Mouse (Mus musculus) urinary bladder, postnatal 25 days (tissue): ENCODE results near the gene Tas2r118.

Experiments
- DNase-seq: peaks from one replicate; pipeline ENCODE4 v3.0.0; 2022; ENCODE audit warnings: low spot score

Gene Tas2r118

GRCm38 (mm10) chr6:23969960-23970359 is at the start of gene Tas2r118:
TSS of gene Tas2r118 (minus strand) at chr6:23970060.
- no peak for DNase-seq

GRCm38 (mm10) chr6:24018320-24018719 is 48.5 kb upstream of the Tas2r118 start:
- DNase-seq = no peak

GRCm38 (mm10) chr6:23993276-23993675 is 23.4 kb upstream of the Tas2r118 start:
- no peak for DNase-seq

- no peak for DNase-seq
Observed at GRCm38 (mm10) chr6:23990687-23991387, 21.0 kb upstream of the Tas2r118 start.

- no peak for DNase-seq
Observed at GRCm38 (mm10) chr6:23986293-23986692, 16.4 kb upstream of the Tas2r118 start.

- no peak for DNase-seq
Observed at GRCm38 (mm10) chr6:23966980-23967379, 2.9 kb downstream of the Tas2r118 start.

- DNase-seq = no peak
Observed at GRCm38 (mm10) chr6:23965925-23966324, 3.9 kb downstream of the Tas2r118 start.

- no peak for DNase-seq
Observed at GRCm38 (mm10) chr6:23963741-23964140, 6.1 kb downstream of the Tas2r118 start.

GRCm38 (mm10) chr6:23940776-23941175 is 29.1 kb downstream of the Tas2r118 start:
- DNase-seq = no peak

GRCm38 (mm10) chr6:23938575-23939488 is 31.0 kb downstream of the Tas2r118 start:
- DNase-seq = no peak

- DNase-seq = no peak
Observed at GRCm38 (mm10) chr6:23936414-23936813, 33.4 kb downstream of the Tas2r118 start.

- DNase-seq = no peak
Observed at GRCm38 (mm10) chr6:23923806-23924205, 46.1 kb downstream of the Tas2r118 start.
